8 mouse cellular contexts compared by ENCODE assay signal in the genomic region with DNA sequence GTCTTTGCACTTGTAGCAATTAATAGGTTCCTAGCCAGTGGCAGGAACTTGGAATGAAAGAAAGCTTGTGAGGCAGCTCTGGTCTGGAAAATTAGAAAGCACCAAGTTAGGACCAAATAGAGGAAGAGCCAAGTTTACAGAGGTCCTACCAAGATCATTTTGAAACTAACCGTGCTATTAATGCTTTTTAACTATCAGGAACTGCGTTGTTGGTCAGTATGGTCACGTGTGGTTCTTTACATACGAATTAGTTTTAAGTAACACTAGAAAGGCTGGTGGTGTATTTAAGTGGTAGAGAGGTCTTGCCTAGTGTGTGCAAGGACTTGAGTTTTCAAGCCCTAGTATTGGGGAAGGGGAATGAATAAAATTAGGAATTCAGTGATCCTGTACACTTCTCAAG. TPM values are rescaled to one million over a fixed set of nuclear protein-coding genes. Genes with fewer than 3 reads are reported as not detected.
A peak's percentile ranks its signal among the peaks of the same experiment; 100 is the strongest.
DNase-seq lines count a peak whose midpoint lies in the region; ATAC-seq and TF ChIP-seq lines count a peak whose summit lies in the region.

No protein-coding gene starts in this region.

- no peak for ATAC-seq in kidney, embryonic 14.5 days (ENCODE audit: low FRiP score, low TSS enrichment)
- ATAC-seq in hindbrain, embryonic 13.5 days (ENCODE audit: low FRiP score): no peak
- ATAC-seq in midbrain, embryonic 14.5 days (ENCODE audit: low FRiP score, low TSS enrichment): no peak

- TF ChIP-seq POLR2A in bone marrow macrophage, adult 2 months (IDR thresholded peaks at IDR 0.05; ENCODE audit: borderline replicate concordance, low read depth, low read length): no peak

- no peak for TF ChIP-seq CTCF in bone marrow macrophage, adult 2 months (IDR thresholded peaks at IDR 0.05; ENCODE audit: low read depth, low read length)

- H3K27me3 ChIP-seq in kidney, embryonic 14.5 days (ENCODE audit: control insufficient read depth, insufficient read depth, low read length): no peaks in the 10 kb centered on the region
- H3K27me3 ChIP-seq in hindbrain, embryonic 13.5 days: no peaks in the 10 kb centered on the region
- H3K27me3 ChIP-seq in midbrain, embryonic 14.5 days (ENCODE audit: control insufficient read depth, insufficient read depth, low read length): no peaks in the 10 kb centered on the region

- H3K4me2 ChIP-seq in kidney, embryonic 14.5 days (replicated peaks; ENCODE audit: low read depth, low read length): peak overlapping the region; percentile 67
- peak overlapping the region; percentile 68 for H3K4me2 ChIP-seq in hindbrain, embryonic 13.5 days
- peak overlapping the region; percentile 71 for H3K4me2 ChIP-seq in midbrain, embryonic 14.5 days (ENCODE audit: low read length)

- peak overlapping the region; percentile 78; the same call in 1 of the 2 replicates for H3K9ac ChIP-seq in kidney, embryonic 14.5 days (ENCODE audit: low read depth, low read length)
- peak overlapping the region; percentile 93 for H3K9ac ChIP-seq in hindbrain, embryonic 13.5 days
- H3K9ac ChIP-seq in midbrain, embryonic 14.5 days (replicated peaks; ENCODE audit: low read length): peak overlapping the region; percentile 76; the same call in 1 of the 2 replicates

- WGBS in kidney, embryonic 14.5 days: 17% methylated on average over 4 of the region's 4 CpGs
- 9% methylated on average over 4 of the region's 4 CpGs for WGBS in hindbrain, embryonic 13.5 days
- WGBS in midbrain, embryonic 14.5 days: 5% methylated on average over 4 of the region's 4 CpGs

- no peak overlapping the region for H3K27ac ChIP-seq in kidney, embryonic 14.5 days (ENCODE audit: low read depth, low read length)
- H3K27ac ChIP-seq in bone marrow macrophage, adult 2 months (ENCODE audit: insufficient read depth, low read depth, low read length): 0 out of 2 replicates have a peak overlapping the region, but pooled peaks have one; percentile 17
- H3K27ac ChIP-seq in hindbrain, embryonic 13.5 days: no peak overlapping the region
- H3K27ac ChIP-seq in midbrain, embryonic 14.5 days (replicated peaks; ENCODE audit: low read depth, low read length): no peak overlapping the region

- H3K4me3 ChIP-seq in kidney, embryonic 14.5 days (ENCODE audit: low read length): peak overlapping the region; percentile 82
- peak overlapping the region; percentile 89 for H3K4me3 ChIP-seq in bone marrow macrophage, adult 2 months (ENCODE audit: insufficient read depth, low read length)
- H3K4me3 ChIP-seq in hindbrain, embryonic 13.5 days: peak overlapping the region; percentile 92
- peak overlapping the region; percentile 76 for H3K4me3 ChIP-seq in midbrain, embryonic 14.5 days (replicated peaks; ENCODE audit: low read depth, low read length)

- no peaks in the 10 kb centered on the region for H3K36me3 ChIP-seq in kidney, embryonic 14.5 days (ENCODE audit: control insufficient read depth, insufficient read depth, low read length)
- H3K36me3 ChIP-seq in hindbrain, embryonic 13.5 days: no peaks in the 10 kb centered on the region
- no peaks in the 10 kb centered on the region for H3K36me3 ChIP-seq in midbrain, embryonic 14.5 days (ENCODE audit: control insufficient read depth, insufficient read depth, low read length)

- no peaks in the 10 kb centered on the region for H3K9me3 ChIP-seq in kidney, embryonic 14.5 days (ENCODE audit: control insufficient read depth, low read length)
- H3K9me3 ChIP-seq in hindbrain, embryonic 13.5 days: no peaks in the 10 kb centered on the region
- no peaks in the 10 kb centered on the region for H3K9me3 ChIP-seq in midbrain, embryonic 14.5 days (ENCODE audit: control insufficient read depth, low read length)

- peaks cover 15% of the 10 kb centered on the region for H3K4me1 ChIP-seq in kidney, embryonic 14.5 days (ENCODE audit: control insufficient read depth, insufficient read depth, low read length)
- H3K4me1 ChIP-seq in bone marrow macrophage, adult 2 months (ENCODE audit: control insufficient read depth, insufficient read depth, low read length): peaks cover 3% of the 10 kb centered on the region; the same call in 1 of the 2 replicates
- peaks cover 21% of the 10 kb centered on the region for H3K4me1 ChIP-seq in hindbrain, embryonic 13.5 days (replicated peaks)
- H3K4me1 ChIP-seq in midbrain, embryonic 14.5 days (ENCODE audit: control insufficient read depth, insufficient read depth, low read length): peaks cover 19% of the 10 kb centered on the region

- intact Hi-C loops in left cerebral cortex, postnatal 25 days (cut with DNase I): loop anchor here (5.0 to 10.0 kb wide), 2 partner anchors 76 to 326 kb away; partner anchors contain the start of genes Egr4, Nat8f1 and Tprkb

- DNase-seq in kidney, postnatal 10 days: no peak
- DNase-seq in midbrain, embryonic 14.5 days: no peak
- DNase-seq in thymus, postnatal 25 days: no peak
- DNase-seq in gastrocnemius, postnatal 25 days: no peak
- no peak for DNase-seq in left cerebral cortex, postnatal 25 days (ENCODE audit: low spot score in 2 of 2)

RNA-seq across cellular contexts. Expression of gene Alms1, which starts 1.2 kb away (rescaled TPM):
- polyA plus RNA-seq in kidney, embryonic 14.5 days (2014; fragmentation: Nextera tagmentation; extraction: Ambion mirVana): 7.1 and 9.2 TPM in 2 replicates
- polyA plus RNA-seq in bone marrow macrophage, adult 2 months (2012; ENCODE audit: insufficient read depth, insufficient read length, missing spikeins): 2.8 and 2.9 TPM in 2 replicates
- polyA plus RNA-seq in hindbrain, embryonic 13.5 days (2015; fragmentation: Nextera tagmentation; extraction: Ambion mirVana): 5.8 and 6.1 TPM in 2 replicates
- 6.1 and 6.7 TPM in 2 replicates for polyA plus RNA-seq in midbrain, embryonic 14.5 days (2014; fragmentation: Nextera tagmentation; extraction: Ambion mirVana)
- under 1 TPM; 0.54 to 0.70 TPM for total RNA-seq in gastrocnemius, postnatal 25 days (2021)
- total RNA-seq in left cerebral cortex, postnatal 25 days (2021): 1 to 10 TPM; 8.1 to 9.8 TPM
